Mouse (Mus musculus) stomach, postnatal 0 days (tissue): ENCODE measurements around the gene Commd6. TPM values are rescaled to one million over a fixed set of nuclear protein-coding genes. Genes with fewer than 3 reads are reported as not detected.
A peak's percentile ranks its signal among the peaks of the same experiment; 100 is the strongest.

Source experiments
- ATAC-seq: fragments of 200-750 bp; cut with Nextera tagmentation; 2 replicates; pipeline ENCODE4 v1.8.0; 2017; ENCODE audit not compliant: low FRiP score, low TSS enrichment
- DNase-seq: peaks from one replicate; pipeline ENCODE4 v3.0.0-alpha.2; 2016; ENCODE audit warnings: low spot score
- H3K27ac ChIP-seq: fragments of 300-500 bp; sonication (generic); replicated peaks from 2 replicates; pipeline ENCODE4 v1.5.1; 2014; ENCODE audit warnings: mild to moderate bottlenecking, control low read depth
- H3K27me3 ChIP-seq: fragments of 300-500 bp; sonication (generic); 2 replicates; pipeline ENCODE4 v1.6.1; 2014; ENCODE audit warnings: low read length; ENCODE audit not compliant: control insufficient read depth, insufficient read depth
- H3K36me3 ChIP-seq: fragments of 300-500 bp; sonication (generic); 2 replicates; pipeline ENCODE4 v1.6.1; 2014; ENCODE audit warnings: low read length, mixed read lengths; ENCODE audit not compliant: control insufficient read depth, insufficient read depth
- H3K4me1 ChIP-seq: fragments of 300-500 bp; sonication (generic); replicated peaks from 2 replicates; pipeline ENCODE4 v1.6.1; 2014; ENCODE audit warnings: antibody characterized with exemption; ENCODE audit not compliant: control insufficient read depth, insufficient read depth
- H3K4me2 ChIP-seq: fragments of 300-500 bp; sonication (generic); replicated peaks from 2 replicates; pipeline ENCODE4 v1.6.1; 2014; ENCODE audit warnings: low read depth, mild to moderate bottlenecking, control low read depth, moderate library complexity
- H3K4me3 ChIP-seq: fragments of 300-500 bp; sonication (generic); 2 replicates; pipeline ENCODE4 v1.5.1; 2014; ENCODE audit warnings: low read depth, low read length, control low read depth
- H3K9ac ChIP-seq: fragments of 300-500 bp; sonication (generic); 2 replicates; pipeline ENCODE4 v1.6.1; 2014; ENCODE audit warnings: mild to moderate bottlenecking, low read length, control low read depth, mixed read lengths
- H3K9me3 ChIP-seq: fragments of 300-500 bp; sonication (generic); 2 replicates; pipeline ENCODE4 v1.6.1; 2016; ENCODE audit warnings: low read length; ENCODE audit not compliant: control insufficient read depth
- CTCF ChIP-seq: IDR thresholded peaks from 2 replicates; pipeline ENCODE4 v1.5.1; 2016; ENCODE audit warnings: antibody characterized with exemption, low read depth, mild to moderate bottlenecking, moderate library complexity
- EP300 ChIP-seq: optimal IDR thresholded peaks from 2 replicates; pipeline ENCODE3; 2016; ENCODE audit warnings: antibody characterized with exemption
- WGBS: fragments of 180-500 bp; shearing (Covaris S2); extraction: QIAGEN DNeasy Blood & Tissue Kit; methylation state at CpG from one replicate; pipeline ENCODE4 v1.1.7; 2014; 5-methylcytosine and 5-hydroxymethylcytosine counted together
- polyA plus RNA-seq: library from polyadenylated mRNA; unstranded; fragments of >200 nt; fragmentation: Nextera tagmentation; extraction: Ambion mirVana; gene quantifications from 2 replicates; pipeline ENCODE4 v1.2.1, GENCODE M21; 2015

The Commd6 gene
- polyA plus RNA-seq, 1 experiment from 2014 or later: 112 TPM

- peak; percentile 57 for ATAC-seq
- H3K27ac ChIP-seq: peak overlapping the region; percentile 53; the same call in 1 of the 2 replicates
- no peaks in the 10 kb centered on the region for H3K9me3 ChIP-seq
- H3K4me1 ChIP-seq: no peaks in the 10 kb centered on the region
- DNase-seq: peak; percentile 34
- H3K4me3 ChIP-seq: peak overlapping the region; percentile 82
- peak overlapping the region; percentile 72 for H3K9ac ChIP-seq
- TF ChIP-seq EP300 (no peak), CTCF (peak; percentile 25; the same call in 1 of the 2 replicates)
- no peaks in the 10 kb centered on the region for H3K36me3 ChIP-seq
- no peaks in the 10 kb centered on the region for H3K27me3 ChIP-seq
- peak overlapping the region; percentile 100 for H3K4me2 ChIP-seq
- under 1% methylated on average over 62 of the region's 62 CpGs for WGBS
Measured at GRCm38 (mm10) chr14:101607631-101608518, 32.6 kb downstream of the Commd6 start.

DNA sequence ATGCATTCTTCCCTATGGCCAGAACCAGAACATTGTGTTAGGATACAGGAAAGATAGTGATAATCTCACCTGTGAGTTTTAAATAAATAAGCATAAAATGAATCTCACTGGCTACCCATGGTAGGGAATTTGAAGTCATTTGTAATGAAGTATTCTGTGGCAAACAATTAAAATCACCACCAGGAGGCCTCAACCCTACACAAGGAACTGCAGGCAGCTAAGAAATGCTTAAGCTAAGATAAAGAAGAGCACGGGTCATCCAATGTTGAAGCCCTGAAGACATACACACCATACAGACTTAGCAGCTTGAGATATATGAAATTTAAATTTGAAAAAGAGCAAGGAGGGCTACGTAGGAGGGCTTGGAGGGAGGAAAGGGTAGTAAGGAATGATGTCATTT, 34.6 kb downstream of the Commd6 start:
- no peaks in the 10 kb centered on the region for H3K9me3 ChIP-seq
- no peak overlapping the region for H3K27ac ChIP-seq
- H3K4me2 ChIP-seq: no peak overlapping the region
- no peak overlapping the region for H3K9ac ChIP-seq
- DNase-seq: no peak
- TF ChIP-seq CTCF (peak; percentile 65), EP300 (no peak)
- ATAC-seq: no peak
- H3K4me3 ChIP-seq: no peak overlapping the region
- no peaks in the 10 kb centered on the region for H3K4me1 ChIP-seq
- 66% methylated on average over 2 of the region's 2 CpGs for WGBS
- H3K27me3 ChIP-seq: no peaks in the 10 kb centered on the region
- no peaks in the 10 kb centered on the region for H3K36me3 ChIP-seq

GRCm38 (mm10) chr14:101602851-101603250, 37.6 kb downstream of the Commd6 start:
- Histone ChIP-seq H3K4me3 (no peak overlapping the region), H3K36me3 (no peaks in the 10 kb centered on the region), H3K9me3 (no peaks in the 10 kb centered on the region), H3K4me1 (no peaks in the 10 kb centered on the region), H3K9ac (no peak overlapping the region), H3K27ac (no peak overlapping the region), H3K4me2 (no peak overlapping the region), H3K27me3 (no peaks in the 10 kb centered on the region)
- no peak for ATAC-seq
- TF ChIP-seq CTCF: no peak
- DNase-seq: no peak
- 71% methylated on average over 3 of the region's 3 CpGs for WGBS

DNA sequence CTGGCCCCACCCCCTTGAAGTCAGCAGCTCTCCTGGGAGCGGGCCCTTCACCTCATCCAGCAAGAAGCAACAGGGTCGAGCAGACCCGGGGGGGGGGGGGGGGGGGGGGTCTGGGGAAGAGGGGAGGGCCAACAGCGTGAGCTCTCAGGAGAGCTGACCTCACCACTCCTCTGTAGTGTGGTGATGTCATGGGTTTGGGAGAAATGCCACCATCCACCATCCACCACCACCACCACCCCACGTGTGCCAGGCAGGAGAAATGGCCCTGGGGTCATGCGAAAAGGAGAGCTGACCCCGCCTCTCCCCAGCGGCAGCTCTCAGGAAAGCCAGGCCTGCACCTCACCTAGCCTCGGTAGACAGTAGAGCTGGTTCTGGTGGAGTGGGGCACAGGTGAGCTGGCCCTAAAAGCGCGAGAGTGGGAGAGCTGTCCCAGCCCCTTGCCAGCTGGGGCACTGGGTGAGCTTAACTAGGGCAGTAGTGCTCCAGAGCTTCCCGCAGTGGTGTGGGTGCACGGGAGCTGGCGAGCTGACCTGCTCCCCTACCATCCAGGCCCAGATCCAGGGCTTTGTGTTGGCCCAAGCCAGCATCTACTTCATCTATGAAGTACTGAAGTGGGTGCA, 43.3 kb downstream of the Commd6 start:
- no peak overlapping the region for H3K4me2 ChIP-seq
- no peaks in the 10 kb centered on the region for H3K27me3 ChIP-seq
- no peak for TF ChIP-seq CTCF
- H3K27ac ChIP-seq: no peak overlapping the region
- H3K4me1 ChIP-seq: no peaks in the 10 kb centered on the region
- no peaks in the 10 kb centered on the region for H3K9me3 ChIP-seq
- no peaks in the 10 kb centered on the region for H3K36me3 ChIP-seq
- 0 out of 2 replicates have a peak, but pooled peaks have one; percentile 24 for ATAC-seq
- WGBS: 89% methylated on average over 10 of the region's 14 CpGs
- no peak for DNase-seq
- no peak overlapping the region for H3K9ac ChIP-seq
- H3K4me3 ChIP-seq: no peak overlapping the region

DNA sequence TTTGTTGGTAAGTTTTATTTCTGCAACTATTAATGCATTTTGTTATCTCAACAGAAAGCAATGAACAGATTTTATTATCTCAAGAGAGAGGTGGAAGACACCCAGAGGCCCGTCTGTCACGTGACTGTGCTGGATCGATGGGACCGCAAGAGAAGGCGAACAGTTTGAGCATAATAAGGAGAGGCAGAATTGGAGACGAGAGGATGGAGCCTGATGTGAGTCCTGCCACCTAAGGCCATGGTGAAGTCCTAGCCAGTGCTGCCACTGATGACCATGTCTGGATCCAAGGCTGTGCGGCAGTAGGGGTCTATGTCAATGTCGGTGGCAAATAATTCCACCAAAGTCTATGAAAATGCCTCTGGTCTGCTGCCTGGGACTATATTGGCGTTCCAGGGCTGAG, 43.8 kb downstream of the Commd6 start:
- DNase-seq (no peak), ATAC-seq (no peak)
- Histone ChIP-seq H3K4me1 (no peaks in the 10 kb centered on the region), H3K36me3 (no peaks in the 10 kb centered on the region), H3K9ac (no peak overlapping the region), H3K9me3 (no peaks in the 10 kb centered on the region), H3K27ac (no peak overlapping the region), H3K4me3 (no peak overlapping the region), H3K27me3 (no peaks in the 10 kb centered on the region), H3K4me2 (no peak overlapping the region)
- TF ChIP-seq CTCF (no peak), EP300 (no peak)
- 97% methylated on average over 9 of the region's 9 CpGs for WGBS
